Mouse (Mus musculus) NIH3T3 (cell line): ENCODE data around the gene Foxn2.
"Not testable (repeated sequence)": the region's sequence is repeated elsewhere in the genome, so short reads cannot be mapped to it uniquely, and the experiment has no call there.

Experiments
- DNase-seq: peaks from one replicate; pipeline ENCODE4 v3.0.0-alpha.2; 2012; ENCODE audit warnings: low read depth

Foxn2 gene

DNA sequence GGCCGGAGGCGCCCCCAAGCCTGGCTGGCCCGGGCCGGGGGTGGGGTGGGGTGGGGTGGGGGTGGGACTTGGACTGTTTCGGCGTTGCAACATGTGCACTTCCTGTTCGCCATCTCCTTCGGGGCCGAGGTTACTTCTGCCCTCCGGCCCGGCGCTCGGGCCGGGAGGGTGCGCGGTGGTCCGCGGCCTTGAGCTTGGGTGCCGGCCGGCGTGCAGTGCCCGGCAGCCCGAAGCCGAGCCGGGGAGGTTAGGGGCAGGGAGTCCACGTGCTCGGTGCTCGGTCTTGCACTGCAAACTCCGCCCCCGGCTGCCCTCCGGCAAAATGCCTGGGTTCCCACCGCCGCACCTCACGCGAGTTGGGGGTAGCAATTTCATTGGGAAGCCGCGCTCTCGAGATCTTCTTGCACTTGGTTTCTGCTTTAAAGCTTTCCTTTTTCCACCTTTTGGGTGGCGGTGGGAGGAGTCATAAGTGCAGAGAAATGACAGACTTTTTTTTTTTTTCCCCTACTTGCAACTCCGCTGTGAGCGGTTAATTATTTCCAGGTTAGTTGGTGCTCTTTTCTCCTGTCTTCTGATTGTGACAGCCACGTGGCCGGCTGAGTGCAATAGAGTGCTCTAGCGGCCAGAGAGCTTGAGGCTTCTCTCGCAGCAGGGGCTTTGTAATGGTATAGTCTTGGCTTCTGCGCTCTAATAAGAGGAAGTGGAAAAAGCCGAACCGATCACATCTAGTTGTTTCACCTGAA lies 1.1 kb downstream of the Foxn2 start:
- DNase-seq = peak; percentile 85

DNA sequence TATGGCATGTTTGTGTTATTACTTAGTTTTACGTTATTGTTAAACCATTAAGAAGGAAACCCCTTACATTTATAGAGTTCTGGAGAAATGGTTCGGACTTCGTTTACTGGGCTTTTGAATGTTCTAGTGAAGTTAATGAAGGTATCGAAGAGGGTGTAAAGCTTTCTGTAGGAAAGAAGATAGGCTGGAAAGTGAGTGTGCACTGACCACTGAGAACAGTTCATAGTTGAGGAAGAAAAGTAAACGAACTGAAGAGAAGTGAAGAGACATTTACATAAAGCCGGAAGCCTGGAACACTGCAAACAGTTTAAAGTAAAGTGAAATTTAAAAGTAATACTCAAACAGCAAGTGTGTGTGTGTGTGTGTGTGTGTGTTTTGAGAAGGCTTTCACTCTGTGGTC lies 2.1 kb downstream of the Foxn2 start:
- DNase-seq = no peak

DNA sequence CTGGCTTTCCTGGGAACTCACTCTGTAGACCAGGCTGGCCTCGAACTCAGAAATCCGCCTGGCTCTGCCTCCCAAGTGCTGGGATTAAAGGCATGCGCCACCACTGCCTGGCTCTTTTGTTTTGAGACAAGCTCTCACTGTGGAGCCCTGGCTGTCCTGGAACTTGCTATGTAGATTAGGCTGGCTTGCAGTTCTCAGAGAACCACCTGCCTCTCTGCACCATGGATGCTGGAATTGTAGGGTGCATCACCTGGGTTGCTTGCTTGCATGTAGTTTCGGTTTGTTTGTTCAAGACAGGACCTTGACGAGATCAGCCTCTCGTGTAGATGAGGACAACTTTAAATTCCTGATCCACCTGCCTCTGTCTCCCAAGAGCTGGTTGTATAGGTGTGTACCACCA lies 2.7 kb downstream of the Foxn2 start:
- no peak for DNase-seq

DNA sequence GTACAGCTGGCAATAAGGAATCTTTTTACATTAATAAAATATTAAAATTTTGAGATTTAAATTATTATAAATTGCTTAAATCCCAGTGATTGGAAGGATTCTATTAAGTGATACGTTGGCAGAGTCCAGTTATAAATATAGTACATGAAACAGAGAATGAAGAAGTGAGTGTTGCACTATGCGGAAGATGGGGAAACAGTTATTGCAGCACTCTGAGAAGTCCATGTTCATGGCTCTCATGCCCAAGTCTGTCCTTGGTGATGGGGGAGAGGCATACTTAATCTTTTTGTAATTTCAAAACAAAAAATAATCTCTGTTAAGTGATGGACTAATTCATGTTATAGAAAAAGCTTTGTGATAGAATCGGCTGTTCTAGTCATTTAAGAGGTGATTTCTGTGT lies 17.6 kb downstream of the Foxn2 start:
- no peak for DNase-seq

DNA sequence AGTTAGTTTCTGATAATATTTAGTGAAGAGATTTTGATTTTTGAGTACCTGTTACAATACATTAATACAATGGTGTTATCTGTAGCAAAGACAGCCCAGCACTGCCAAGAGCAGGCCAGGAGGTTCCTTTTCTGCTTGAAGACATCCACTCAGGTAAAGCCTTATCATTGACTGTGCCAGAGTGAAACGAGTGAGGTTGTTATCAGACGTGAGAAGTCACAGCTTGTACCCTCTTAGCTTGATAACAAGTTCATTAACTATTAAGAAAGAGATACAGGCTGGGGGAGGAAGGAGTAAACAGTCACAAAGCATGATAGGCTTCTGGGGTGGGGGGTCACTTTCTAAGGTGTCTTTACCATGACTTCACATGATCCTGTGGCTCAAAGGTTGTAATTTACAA lies 19.0 kb downstream of the Foxn2 start:
- no peak for DNase-seq

DNA sequence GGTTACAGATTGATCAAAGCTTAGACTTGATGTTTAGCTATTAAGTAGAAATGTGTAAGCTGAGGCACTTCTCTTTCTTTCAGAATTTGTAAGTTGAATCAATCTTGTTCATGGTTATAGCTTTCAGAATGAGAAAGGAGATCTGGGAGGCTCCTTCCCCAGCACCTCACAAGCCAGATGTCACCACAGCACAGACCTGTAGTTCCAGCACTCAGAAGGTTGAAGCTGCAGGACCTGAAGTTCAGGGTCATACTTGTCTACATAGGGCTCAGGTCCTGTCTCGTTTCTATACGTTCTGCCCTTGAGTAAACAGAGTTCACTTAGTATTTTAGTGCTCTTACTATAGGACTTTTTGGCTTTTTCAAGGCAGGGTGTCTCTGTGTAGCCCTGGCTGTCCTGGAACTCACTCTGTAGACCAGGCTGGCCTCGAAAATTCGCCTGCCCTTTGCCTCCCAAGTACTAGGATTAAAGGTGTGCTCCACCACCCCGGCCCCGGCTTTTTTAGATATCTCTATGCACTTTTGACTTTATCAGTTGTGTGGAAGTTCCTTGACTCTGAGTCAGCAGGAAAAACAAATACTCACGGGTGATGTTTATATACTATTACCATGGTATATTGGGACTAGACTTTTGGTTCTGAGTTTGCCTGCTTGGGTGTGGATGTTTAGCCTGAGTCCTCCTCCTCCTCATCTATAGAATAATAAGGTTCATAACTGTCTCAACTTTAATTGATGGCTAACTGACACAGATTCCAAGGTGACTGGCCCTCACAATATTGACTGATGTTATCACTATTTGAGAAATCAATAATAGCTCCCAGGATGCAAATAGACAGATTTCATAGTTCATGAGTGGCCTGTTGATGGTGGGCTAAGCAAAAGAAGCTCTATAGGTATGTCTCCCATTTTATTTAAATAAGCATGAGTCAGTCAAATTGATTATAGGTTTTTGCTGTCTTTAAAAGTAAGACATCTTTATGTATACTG lies 19.7 kb downstream of the Foxn2 start:
- no peak for DNase-seq

DNA sequence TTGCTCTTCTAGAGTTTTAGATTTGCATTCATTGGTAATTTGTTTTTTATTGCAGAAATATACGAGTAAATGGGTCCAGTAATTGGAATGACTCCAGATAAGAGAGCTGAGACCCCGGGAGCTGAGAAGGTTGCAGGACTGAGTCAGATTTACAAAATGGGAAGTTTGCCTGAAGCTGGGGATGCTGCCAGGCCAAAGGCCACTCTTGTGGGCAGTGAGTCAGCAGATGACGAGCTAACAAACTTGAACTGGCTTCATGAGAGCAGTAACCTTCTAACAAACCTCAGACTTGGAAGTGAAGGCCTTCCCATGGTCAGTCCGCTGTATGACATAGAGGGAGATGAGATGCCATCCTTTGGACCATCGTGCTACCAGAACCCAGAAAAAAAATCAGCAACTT lies 22.1 kb downstream of the Foxn2 start:
- peak; percentile 98 for DNase-seq

DNA sequence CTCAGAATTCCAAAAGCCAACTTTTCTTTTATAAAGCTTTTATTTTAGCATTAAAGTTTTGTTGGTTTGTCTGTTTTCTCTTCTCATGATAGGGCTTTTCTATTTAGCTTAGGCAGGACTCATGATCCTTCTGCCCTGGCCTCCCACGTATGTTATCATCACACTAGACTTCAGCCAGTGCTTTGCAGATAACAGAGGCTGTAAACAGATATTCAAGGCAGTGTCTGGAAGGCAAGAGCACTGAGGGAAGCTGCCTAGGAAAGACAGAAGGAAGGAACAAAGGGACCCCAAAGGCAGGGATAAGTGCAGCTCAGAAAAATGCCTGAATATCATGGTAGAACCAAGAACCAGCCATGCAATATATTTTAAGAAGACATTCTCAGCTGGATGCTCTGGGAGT lies 26.1 kb downstream of the Foxn2 start:
- DNase-seq = no peak

DNA sequence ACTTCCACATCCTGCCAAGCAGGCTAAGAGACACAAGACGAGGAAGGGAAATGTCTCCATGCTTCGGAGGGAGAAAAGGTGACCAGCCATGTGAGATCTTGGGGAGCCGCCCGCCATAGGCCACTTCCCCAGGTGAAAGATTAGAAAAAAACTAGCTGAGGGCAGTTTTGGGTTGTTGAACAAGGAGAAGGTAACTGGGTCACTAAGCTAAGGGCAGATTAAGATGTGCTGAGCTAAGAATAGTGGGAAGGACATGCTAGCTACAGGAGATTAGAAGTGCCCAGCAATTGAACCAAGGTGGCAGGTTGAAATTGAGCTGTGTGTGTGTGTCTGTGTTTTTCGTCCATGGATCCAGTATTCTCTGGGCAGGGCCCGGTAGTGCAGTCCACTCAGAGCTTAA lies 27.2 kb downstream of the Foxn2 start:
- DNase-seq = no peak

DNA sequence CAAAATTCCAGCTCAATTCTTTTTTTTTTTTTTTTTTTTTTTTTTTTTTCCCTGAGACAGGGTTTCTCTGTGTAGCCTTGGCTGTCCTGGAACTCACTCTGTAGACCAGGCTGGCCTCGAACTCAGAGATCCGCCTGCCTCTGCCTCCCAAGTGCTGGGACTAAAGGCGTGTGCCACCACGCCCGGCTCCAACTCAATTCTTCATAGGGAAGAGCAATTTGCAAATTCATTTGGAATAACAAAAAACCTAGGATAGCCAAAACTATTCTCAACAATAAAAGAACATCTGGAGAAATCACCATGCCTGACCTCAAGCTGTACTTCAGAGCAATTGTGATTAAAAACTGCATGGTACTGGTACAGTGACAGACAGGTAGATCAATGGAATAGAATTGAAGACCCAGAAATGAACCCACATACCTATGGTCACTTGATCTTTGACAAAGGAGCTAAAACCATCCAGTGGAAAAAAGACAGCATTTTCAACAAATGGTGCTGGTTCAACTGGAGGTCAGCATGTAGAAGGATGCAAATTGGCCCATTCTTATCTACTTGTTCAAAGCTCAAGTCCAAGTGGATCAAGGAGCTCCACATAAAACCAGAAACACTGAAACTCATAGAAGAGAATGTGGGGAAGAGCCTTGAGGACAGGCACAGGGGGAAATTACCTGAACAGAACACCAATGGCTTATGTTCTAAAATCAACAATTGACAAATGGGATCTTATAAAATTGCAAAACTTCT lies 28.3 kb downstream of the Foxn2 start:
- DNase-seq = not testable (repeated sequence)

DNA sequence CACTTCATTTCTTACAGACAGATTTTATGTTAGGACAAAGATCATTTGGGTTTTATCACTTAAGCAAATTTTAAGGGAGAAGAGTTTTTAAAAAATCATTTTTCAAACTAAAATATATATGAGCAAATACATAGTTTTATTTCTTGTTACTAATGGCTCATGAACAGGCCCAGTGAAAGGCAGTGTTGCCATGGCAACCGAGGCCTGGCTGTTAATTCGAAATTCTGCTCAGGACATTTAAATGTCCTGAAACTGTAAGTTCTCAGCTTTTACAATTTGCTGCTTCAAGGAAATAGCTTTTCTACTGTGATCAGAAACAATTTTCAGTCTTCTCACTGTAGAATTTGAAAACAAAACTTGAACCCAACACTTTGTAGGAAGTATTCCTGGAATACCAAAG lies 33.3 kb downstream of the Foxn2 start:
- DNase-seq = peak; percentile 29

DNA sequence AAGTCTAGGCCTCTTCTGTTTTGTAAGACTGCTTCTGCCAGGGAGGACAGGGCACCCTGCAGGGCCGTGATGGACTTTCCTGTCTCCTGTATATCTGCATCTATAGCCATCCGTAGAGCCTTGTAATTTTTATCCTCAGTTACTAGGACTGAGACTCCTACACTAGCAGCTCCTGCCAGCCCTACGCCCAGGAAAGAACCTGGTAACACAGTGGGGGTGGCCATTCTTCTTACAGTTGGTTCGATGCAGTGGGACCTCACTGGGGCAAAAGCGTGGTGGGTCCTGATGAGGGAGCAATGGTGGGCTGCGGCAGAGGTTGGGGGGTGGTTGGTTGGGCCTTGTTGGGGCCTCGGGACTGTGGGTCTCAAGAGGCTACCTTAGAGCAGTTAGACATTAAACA lies 36.7 kb downstream of the Foxn2 start:
- DNase-seq = no peak

DNA sequence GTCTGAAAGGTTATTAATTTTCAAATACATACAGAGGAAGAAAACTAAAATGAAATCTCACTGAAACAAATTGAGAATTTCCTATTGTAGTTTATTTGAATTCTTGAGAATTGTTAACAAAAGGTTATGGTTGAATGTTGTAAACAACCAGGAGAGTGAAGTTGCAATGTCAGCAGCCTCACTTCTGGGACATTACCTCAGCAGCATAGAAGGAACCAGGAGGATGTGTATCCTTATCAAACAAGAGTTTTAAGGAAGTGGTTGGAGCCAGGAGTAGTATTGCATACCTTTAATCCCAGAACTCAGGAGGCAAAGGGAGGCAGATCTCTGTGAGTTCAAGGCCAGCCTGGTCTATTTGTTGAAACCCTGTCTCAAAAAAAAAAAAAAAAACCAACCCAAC lies 37.2 kb downstream of the Foxn2 start:
- DNase-seq = no peak

DNA sequence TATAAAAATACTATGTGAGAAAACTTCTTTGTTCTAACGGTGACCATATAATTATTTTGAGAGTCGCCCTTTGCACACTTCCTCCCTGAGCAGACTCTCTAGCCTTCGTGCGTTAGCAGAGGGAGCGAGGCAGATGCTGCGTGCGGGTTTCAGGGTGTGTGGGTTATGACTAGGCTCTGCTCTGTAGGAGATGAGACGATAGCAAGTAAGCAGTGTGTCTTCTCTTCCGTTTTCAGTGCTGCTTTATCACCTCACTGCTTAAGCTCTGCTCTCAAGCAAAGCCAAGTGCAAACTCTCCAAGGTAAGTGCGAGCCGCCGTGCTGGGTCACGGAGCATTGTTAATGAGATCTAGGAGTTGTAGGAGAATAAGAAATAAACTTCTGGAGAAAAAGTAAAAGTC lies 38.5 kb downstream of the Foxn2 start:
- no peak for DNase-seq

DNA sequence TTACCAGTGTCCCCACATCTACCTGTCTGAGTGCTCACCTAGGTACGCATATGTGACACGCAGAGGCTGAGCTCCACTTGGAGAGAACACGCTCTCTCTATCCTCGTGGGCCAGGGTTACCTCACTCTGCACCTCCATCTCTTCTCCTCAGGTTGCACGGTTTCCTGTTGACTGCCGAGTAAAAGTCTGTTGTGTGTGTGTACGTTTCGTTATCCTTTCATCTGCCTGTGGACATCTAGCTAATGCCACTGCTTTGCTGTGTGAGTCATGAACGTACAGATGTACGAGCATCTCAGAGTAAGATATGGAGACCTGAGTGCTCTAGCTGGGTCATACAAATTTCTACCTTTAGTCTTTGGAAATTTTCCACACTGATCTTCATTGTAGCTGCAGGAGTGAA lies 39.9 kb downstream of the Foxn2 start:
- no peak for DNase-seq

DNA sequence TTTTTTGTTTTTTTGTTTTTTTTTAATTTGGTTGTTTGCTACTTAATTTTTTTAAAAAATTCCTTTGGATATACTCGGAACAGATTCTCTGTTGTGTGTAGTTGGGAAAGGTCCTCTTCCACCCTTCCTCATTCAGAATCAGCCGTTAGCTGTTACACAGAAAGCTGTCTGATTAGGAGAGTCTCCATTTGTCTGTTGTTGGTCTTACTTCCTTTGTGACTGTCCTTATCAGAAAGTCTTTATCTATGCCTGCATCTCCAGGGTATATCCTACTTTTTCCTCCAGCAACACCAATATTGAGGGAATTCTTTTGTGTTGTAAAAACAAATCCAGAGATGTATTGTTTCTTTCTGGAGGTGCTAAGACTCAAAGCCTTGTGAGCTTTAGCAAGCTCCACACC lies 40.6 kb downstream of the Foxn2 start:
- DNase-seq = no peak

DNA sequence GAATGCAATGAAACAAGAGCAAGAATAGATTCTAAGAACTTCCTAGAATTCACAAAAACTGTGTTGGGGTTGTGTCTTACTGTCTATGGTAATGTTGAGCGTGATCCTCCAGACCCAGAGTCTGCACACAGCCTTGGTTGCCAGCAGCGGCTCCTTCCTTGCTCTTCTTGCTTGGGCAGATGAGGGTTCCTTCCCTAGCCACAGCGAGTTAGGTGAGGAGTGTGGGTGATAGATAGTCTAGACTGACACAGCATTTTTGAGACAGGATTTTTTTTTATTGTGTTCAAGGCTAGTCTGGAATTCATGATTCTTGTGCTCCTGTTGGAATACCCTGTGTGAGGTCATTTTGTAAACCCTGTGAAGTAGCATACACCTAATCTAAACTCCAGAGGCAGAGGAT lies 41.1 kb downstream of the Foxn2 start:
- no peak for DNase-seq

DNA sequence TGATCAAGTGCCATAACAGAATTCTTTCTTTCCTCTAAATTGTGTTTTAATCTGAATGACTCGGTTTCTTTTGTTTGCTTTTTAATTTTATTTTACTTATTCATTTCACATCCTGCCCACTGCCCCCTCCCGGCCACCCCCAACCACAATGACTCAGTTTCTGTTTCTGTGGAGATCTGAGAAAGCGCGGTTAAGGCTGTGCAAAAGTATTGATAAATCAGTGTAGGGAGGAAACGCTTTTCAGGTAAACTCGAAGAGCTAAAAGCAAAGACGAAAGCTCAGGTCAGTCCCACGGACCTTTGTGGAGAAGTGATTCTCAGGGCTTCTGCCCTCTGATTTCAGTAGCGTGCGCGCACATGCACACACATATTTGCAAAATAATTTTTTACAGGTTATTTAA lies 44.0 kb downstream of the Foxn2 start:
- DNase-seq = no peak

DNA sequence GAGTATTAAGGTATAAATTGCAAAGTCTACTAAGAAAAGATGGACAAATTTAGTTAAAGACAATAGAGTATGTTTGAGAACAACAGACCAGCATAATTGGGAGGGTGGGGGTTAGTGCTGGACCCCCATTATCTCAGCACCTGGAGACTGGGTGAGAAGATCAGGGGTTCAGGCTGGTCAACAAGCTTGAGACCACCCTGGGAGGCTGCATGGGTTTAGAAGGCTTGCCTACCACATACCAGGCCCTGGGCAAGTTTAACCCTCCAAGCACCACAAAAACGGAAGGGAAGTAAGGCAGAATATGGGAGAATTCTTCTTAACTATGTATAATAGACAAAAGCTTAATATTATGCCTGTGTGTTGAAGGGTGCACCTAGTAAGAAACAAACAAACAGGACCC lies 44.4 kb downstream of the Foxn2 start:
- no peak for DNase-seq

DNA sequence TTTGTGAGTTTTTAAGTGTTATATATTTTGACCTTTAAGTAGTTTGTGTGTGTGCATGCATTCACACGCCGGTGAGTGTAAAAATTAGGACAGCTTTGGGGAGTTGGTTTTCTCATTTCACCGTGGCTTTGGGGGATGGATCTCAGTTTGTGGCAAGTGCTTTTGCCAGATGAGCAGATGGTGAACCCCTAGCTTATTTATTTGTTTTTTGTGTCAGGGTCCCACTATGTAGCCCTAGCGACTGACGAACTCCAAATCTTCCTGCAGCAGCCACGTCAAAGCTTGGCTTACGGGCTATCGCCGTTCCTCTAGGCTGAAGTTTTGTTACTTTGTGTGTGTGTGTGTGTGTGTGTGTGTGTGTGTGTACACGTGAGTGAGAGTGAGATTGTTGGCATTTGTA lies 50.0 kb downstream of the Foxn2 start:
- DNase-seq = no peak

DNA sequence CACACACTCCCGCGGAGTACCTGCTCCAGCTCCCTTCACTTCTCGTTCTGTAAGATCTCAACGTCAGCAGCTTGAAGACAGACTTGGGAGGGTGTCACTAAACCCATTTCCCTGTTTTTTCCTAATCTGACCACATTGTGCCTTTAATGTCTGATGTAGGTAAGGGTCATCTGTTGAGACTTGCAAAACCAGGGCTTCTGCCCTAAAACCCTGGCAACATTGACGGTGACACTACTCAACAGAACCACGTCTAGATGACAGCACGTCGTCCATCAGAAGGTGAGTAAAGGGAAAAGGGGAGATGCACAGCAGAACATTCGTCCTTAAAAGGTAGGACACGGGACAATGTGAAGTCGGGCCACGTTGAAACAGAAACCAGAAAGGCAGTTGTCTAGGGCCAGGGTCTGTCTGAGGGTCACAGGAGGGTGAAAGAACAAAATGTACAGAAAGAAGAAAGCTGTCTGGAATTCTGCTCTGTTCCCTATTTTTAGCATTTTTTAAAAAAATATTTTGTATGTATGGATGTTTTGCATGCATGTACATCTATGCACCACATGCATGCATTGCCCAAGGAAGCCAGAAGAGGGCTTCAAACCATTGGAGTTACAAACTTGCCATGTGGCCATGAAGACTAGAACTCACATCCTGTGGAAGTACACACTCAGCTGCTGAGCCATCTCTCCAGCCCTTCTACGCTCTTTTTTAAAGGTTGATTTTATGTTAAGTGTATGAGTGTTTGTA lies 51.0 kb downstream of the Foxn2 start:
- DNase-seq = peak; percentile 47

DNA sequence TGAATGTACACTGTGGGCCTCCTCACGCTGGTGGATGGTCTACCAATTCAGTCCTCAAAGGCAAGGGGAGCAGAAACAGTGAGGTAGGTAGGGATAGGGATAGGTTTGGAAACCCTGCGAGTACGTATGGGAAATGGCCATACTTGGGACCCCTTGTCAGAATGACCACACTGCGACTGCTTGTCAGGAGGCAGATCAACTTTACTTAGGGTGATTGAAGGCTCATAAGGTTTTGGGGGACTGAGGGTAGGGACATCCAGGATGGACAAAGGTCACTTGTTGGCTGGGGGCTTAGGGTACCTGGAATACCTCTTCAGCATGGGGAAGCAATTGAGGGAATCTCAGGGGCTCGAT lies 51.6 kb downstream of the Foxn2 start:
- no peak for DNase-seq
